Mouse (Mus musculus) cerebellum, adult 9-10 months (tissue): ENCODE measurements around the gene Rhox11.
"Not testable (repeated sequence)": the region's sequence is repeated elsewhere in the genome, so short reads cannot be mapped to it uniquely, and the experiment has no call there.

Experiments used
- DNase-seq: peaks from one replicate; pipeline ENCODE4 v3.0.0; 2022

The Rhox11 gene

GRCm38 (mm10) chrX:38085041-38085440 lies at the start of gene Rhox11:
Rhox11 (minus strand) TSS chrX:38085141.
- DNase-seq = no peak

GRCm38 (mm10) chrX:38121478-38121877 lies 36.5 kb upstream of the Rhox11 start:
- DNase-seq = no peak

GRCm38 (mm10) chrX:38120982-38121381 lies 36.0 kb upstream of the Rhox11 start, which contains the start of gene Rhox13:
Rhox13 (plus strand) TSS chrX:38121219.
- DNase-seq = no peak

- DNase-seq = no peak
Measured at GRCm38 (mm10) chrX:38110807-38111206, 25.9 kb upstream of the Rhox11 start, which contains the start of gene Rhox12. Rhox12 (minus strand) TSS chrX:38110907.

- DNase-seq = peak; percentile 10
Measured at GRCm38 (mm10) chrX:38084226-38084625, 715 bp downstream of the Rhox11 start.

- DNase-seq = no peak
Measured at GRCm38 (mm10) chrX:38066175-38066574, 18.8 kb downstream of the Rhox11 start, which contains the start of gene Rhox10. Rhox10 (plus strand) TSS chrX:38066475.

- peak; percentile 11 for DNase-seq
Measured at GRCm38 (mm10) chrX:38061544-38061943, 23.4 kb downstream of the Rhox11 start.

GRCm38 (mm10) chrX:38043014-38043413 lies 41.9 kb downstream of the Rhox11 start, which contains the start of gene Btg1-ps2:
Btg1-ps2 (minus strand) TSS chrX:38043114.
- not testable (repeated sequence) for DNase-seq

GRCm38 (mm10) chrX:38039666-38040065 lies 45.3 kb downstream of the Rhox11 start:
- DNase-seq = no peak

GRCm38 (mm10) chrX:38033841-38034240 lies 51.1 kb downstream of the Rhox11 start:
- no peak for DNase-seq
